25 mouse cellular contexts compared by ENCODE assay signal in genomic region chr7:72301667-72302066, GRCm38 (mm10). TPM values are rescaled to one million over a fixed set of nuclear protein-coding genes. Genes with fewer than 3 reads are reported as not detected.
DNase-seq lines count a peak whose midpoint lies in the region; ATAC-seq and TF ChIP-seq lines count a peak whose summit lies in the region.
"Had no signal": no experiment of that assay in that cellular context is flagged by ENCODE, and none has a peak within 500 bp of the region (broad histone marks: within the 10 kb centered on the region; RNA-seq: fewer than 3 reads in every experiment).

No protein-coding gene starts in this region.

- no peak for DNase-seq in layer of hippocampus, adult 2 months (ENCODE audit: low spot score in 2 of 2)
- DNase-seq in layer of hippocampus, adult 18-20 months (ENCODE audit: low spot score in 2 of 2): no peak
- DNase-seq in thymus, postnatal 4 days: peak; percentile 38
- no peak for DNase-seq in thymus, adult 2 months
- DNase-seq in ZHBTc4 (ENCODE audit: low read depth, low spot score): peak; percentile 46
- DNase-seq in heart, postnatal 10 days: no peak
- DNase-seq in midbrain, embryonic 14.5 days: no peak
- DNase-seq: adrenal gland, adult 8-10 months; adrenal gland, postnatal 36 days; cerebellum, adult 11 months; cerebellum, adult 8-10 months; cerebellum, postnatal 14 days; embryo, embryonic 11 days; gastrocnemius, adult 2 months; gastrocnemius, postnatal 25 days; heart, postnatal 4 days had no signal

- H3K4me1 ChIP-seq in thymus, adult 2 months (replicated peaks; ENCODE audit: control insufficient read depth, insufficient read depth, low read length): peaks cover 8% of the 10 kb centered on the region
- H3K4me1 ChIP-seq in midbrain, embryonic 14.5 days (ENCODE audit: control insufficient read depth, insufficient read depth, low read length): peaks cover 10% of the 10 kb centered on the region
- H3K4me1 ChIP-seq: embryonic facial prominence, embryonic 15.5 days had no signal

- H3K9ac ChIP-seq in midbrain, embryonic 14.5 days (replicated peaks; ENCODE audit: low read length): no peak overlapping the region
- H3K9ac ChIP-seq: embryonic facial prominence, embryonic 15.5 days; heart, embryonic 13.5 days; hindbrain, embryonic 12.5 days had no signal

- WGBS in thymus, adult 2 months: 88% methylated on average over 4 of the region's 4 CpGs
- WGBS in midbrain, embryonic 14.5 days: 71% methylated on average over 4 of the region's 4 CpGs

- H3K9me3 ChIP-seq in midbrain, embryonic 14.5 days (ENCODE audit: control insufficient read depth, low read length): no peaks in the 10 kb centered on the region
- H3K9me3 ChIP-seq: embryonic facial prominence, embryonic 15.5 days; forebrain, embryonic 10.5 days; heart, embryonic 13.5 days; hindbrain, embryonic 12.5 days had no signal

- no peak for ATAC-seq in midbrain, embryonic 14.5 days (ENCODE audit: low FRiP score, low TSS enrichment)
- no peak for ATAC-seq in CD4-positive, CD25-positive, alpha-beta regulatory T cell, adult 4 months
- ATAC-seq: forebrain, embryonic 14.5 days; hindbrain, embryonic 16.5 days had no signal

- no peak overlapping the region for H3K27ac ChIP-seq in layer of hippocampus, adult 2 months
- H3K27ac ChIP-seq in thymus, adult 2 months (ENCODE audit: control insufficient read depth, insufficient read depth, low read length): no peak overlapping the region
- H3K27ac ChIP-seq in midbrain, embryonic 14.5 days (replicated peaks; ENCODE audit: low read depth, low read length): no peak overlapping the region
- H3K27ac ChIP-seq: embryonic facial prominence, embryonic 15.5 days; forebrain, embryonic 10.5 days; gastrocnemius, adult 2 months; heart, embryonic 13.5 days; hindbrain, embryonic 12.5 days had no signal

- intact Hi-C loops in heart, postnatal 10 days (cut with DNase I): no loop called here

- no peaks in the 10 kb centered on the region for H3K36me3 ChIP-seq in thymus, adult 2 months (ENCODE audit: control insufficient read depth, insufficient read depth, low read length)
- no peaks in the 10 kb centered on the region for H3K36me3 ChIP-seq in midbrain, embryonic 14.5 days (ENCODE audit: control insufficient read depth, insufficient read depth, low read length)
- H3K36me3 ChIP-seq: embryonic facial prominence, embryonic 15.5 days; forebrain, embryonic 10.5 days; heart, embryonic 13.5 days; hindbrain, embryonic 12.5 days had no signal

- no peak overlapping the region for H3K4me3 ChIP-seq in layer of hippocampus, adult 2 months
- H3K4me3 ChIP-seq in thymus, adult 2 months (ENCODE audit: control insufficient read depth, insufficient read depth, low read length): no peak overlapping the region
- H3K4me3 ChIP-seq in midbrain, embryonic 14.5 days (replicated peaks; ENCODE audit: low read depth, low read length): no peak overlapping the region
- H3K4me3 ChIP-seq: embryonic facial prominence, embryonic 15.5 days; erythroblast, embryonic 14.5 days; forebrain, embryonic 10.5 days; gastrocnemius, adult 2 months; heart, embryonic 13.5 days; hindbrain, embryonic 12.5 days had no signal

- no peak for TF ChIP-seq POLR2A in thymus, adult 2 months (IDR thresholded peaks at IDR 0.05; ENCODE audit: control insufficient read depth, extremely low read depth, insufficient read depth, low read length, poor library complexity)

- no peak overlapping the region for H3K4me2 ChIP-seq in midbrain, embryonic 14.5 days (ENCODE audit: low read length)
- H3K4me2 ChIP-seq: embryonic facial prominence, embryonic 15.5 days; heart, embryonic 13.5 days; hindbrain, embryonic 12.5 days had no signal

- TF ChIP-seq CTCF in layer of hippocampus, adult 2 months (conservative IDR thresholded peaks at IDR 0.05): peak; percentile 10; the same call in 1 of the 2 replicates
- no peak for TF ChIP-seq CTCF in thymus, adult 2 months (IDR thresholded peaks at IDR 0.05; ENCODE audit: borderline replicate concordance, control insufficient read depth, extremely low read depth, insufficient read depth, low read length, poor library complexity)

- H3K27me3 ChIP-seq in thymus, adult 2 months (ENCODE audit: control insufficient read depth, insufficient read depth, low read length): no peaks in the 10 kb centered on the region
- peaks cover 16% of the 10 kb centered on the region for H3K27me3 ChIP-seq in midbrain, embryonic 14.5 days (ENCODE audit: control insufficient read depth, insufficient read depth, low read length)

RNA-seq across cellular contexts. Expression of gene Mctp2, which starts 4.7 kb away (rescaled TPM):
- 1 to 10 TPM; 1.7 to 1.8 TPM for total RNA-seq in layer of hippocampus, adult 2 months (2021)
- 1 to 10 TPM; 1.5 to 2.0 TPM for total RNA-seq in layer of hippocampus, adult 18-20 months (2021)
- polyA plus RNA-seq in thymus, adult 2 months (2012; rRNA removed): 3.7 and 4.1 TPM in 2 replicates
- total RNA-seq in heart, postnatal 10 days (2021): under 1 TPM; 0.26 to 0.42 TPM
- polyA plus RNA-seq in midbrain, embryonic 14.5 days (2014; fragmentation: Nextera tagmentation; extraction: Ambion mirVana): 0.43 and 0.54 TPM in 2 replicates
- polyA plus RNA-seq in CD4-positive, CD25-positive, alpha-beta regulatory T cell, adult 4 months (2017; shearing (Covaris generic)): 1 to 10 TPM; 2.1 to 2.8 TPM
- total RNA-seq: MEL had no signal
- polyA plus RNA-seq: erythroblast, embryonic 14.5 days had no signal

Comparison
In these comparisons a context has a peak if more than half of its experiments do, and no peak if none do; other contexts are left out.
1. DNase-seq: peak in thymus, postnatal 4 days (single experiment) and ZHBTc4 (single experiment); none in layer of hippocampus, adult 2 months (0 of 2), layer of hippocampus, adult 18-20 months (0 of 2), thymus, adult 2 months (single experiment), heart, postnatal 10 days (0 of 2) and midbrain, embryonic 14.5 days (single experiment).